ENCODE assay signal across 8 mouse cellular contexts in genomic region chr10:69398197-69398762, GRCm38 (mm10). TPM values are rescaled to one million over a fixed set of nuclear protein-coding genes. Genes with fewer than 3 reads are reported as not detected.
DNase-seq lines count a peak whose midpoint lies in the region; ATAC-seq and TF ChIP-seq lines count a peak whose summit lies in the region.

No protein-coding gene starts in this region.

- H3K9ac ChIP-seq in lung, embryonic 15.5 days = peak overlapping the region; percentile 65
- peak overlapping the region; percentile 41; the same call in 1 of the 2 replicates for H3K9ac ChIP-seq in embryonic facial prominence, embryonic 15.5 days
- peak overlapping the region; percentile 40; the same call in 1 of the 2 replicates for H3K9ac ChIP-seq in hindbrain, postnatal 0 days (replicated peaks; ENCODE audit: low read length)

- no peak for TF ChIP-seq CTCF in hindbrain, postnatal 0 days (IDR thresholded peaks at IDR 0.05; ENCODE audit: low read depth)

- H3K4me1 ChIP-seq in lung, embryonic 15.5 days = peaks cover 18% of the 10 kb centered on the region
- H3K4me1 ChIP-seq in embryonic facial prominence, embryonic 15.5 days = peaks cover 24% of the 10 kb centered on the region; the same call in 1 of the 2 replicates
- H3K4me1 ChIP-seq in hindbrain, postnatal 0 days (ENCODE audit: insufficient read depth, low read length) = no peaks in the 10 kb centered on the region; the same call in 1 of the 2 replicates

- H3K27ac ChIP-seq in lung, embryonic 15.5 days = no peak overlapping the region
- H3K27ac ChIP-seq in embryonic facial prominence, embryonic 15.5 days (replicated peaks) = no peak overlapping the region
- no peak overlapping the region for H3K27ac ChIP-seq in hindbrain, postnatal 0 days

- H3K36me3 ChIP-seq in lung, embryonic 15.5 days = no peaks in the 10 kb centered on the region
- no peaks in the 10 kb centered on the region for H3K36me3 ChIP-seq in embryonic facial prominence, embryonic 15.5 days
- H3K36me3 ChIP-seq in hindbrain, postnatal 0 days (ENCODE audit: insufficient read depth, low read length) = no peaks in the 10 kb centered on the region

- no peak for DNase-seq in lung, postnatal 14 days
- DNase-seq in hindbrain, postnatal 0 days (ENCODE audit: low spot score) = no peak
- DNase-seq in lung, postnatal 10 days = peak; percentile 26
- no peak for DNase-seq in layer of hippocampus, postnatal 14 days (ENCODE audit: low spot score in 2 of 2)

- under 1% methylated on average over 26 of the region's 26 CpGs for WGBS in lung, embryonic 15.5 days
- 1% methylated on average over 26 of the region's 26 CpGs for WGBS in embryonic facial prominence, embryonic 15.5 days
- under 1% methylated on average over 24 of the region's 26 CpGs for WGBS in hindbrain, postnatal 0 days

- H3K27me3 ChIP-seq in lung, embryonic 15.5 days = peaks cover 50% of the 10 kb centered on the region
- peaks cover 28% of the 10 kb centered on the region for H3K27me3 ChIP-seq in embryonic facial prominence, embryonic 15.5 days
- H3K27me3 ChIP-seq in hindbrain, postnatal 0 days (ENCODE audit: insufficient read depth, low read length) = peaks cover 13% of the 10 kb centered on the region

- H3K4me3 ChIP-seq in lung, embryonic 15.5 days = peak overlapping the region; percentile 62
- H3K4me3 ChIP-seq in embryonic facial prominence, embryonic 15.5 days (replicated peaks) = peak overlapping the region; percentile 64
- peak overlapping the region; percentile 66 for H3K4me3 ChIP-seq in hindbrain, postnatal 0 days (ENCODE audit: low read length)

- no peaks in the 10 kb centered on the region for H3K9me3 ChIP-seq in lung, embryonic 15.5 days
- no peaks in the 10 kb centered on the region for H3K9me3 ChIP-seq in embryonic facial prominence, embryonic 15.5 days (replicated peaks)
- no peaks in the 10 kb centered on the region for H3K9me3 ChIP-seq in hindbrain, postnatal 0 days (ENCODE audit: low read length)

- H3K4me2 ChIP-seq in lung, embryonic 15.5 days = peak overlapping the region; percentile 99
- peak overlapping the region; percentile 100 for H3K4me2 ChIP-seq in embryonic facial prominence, embryonic 15.5 days (replicated peaks)
- H3K4me2 ChIP-seq in hindbrain, postnatal 0 days (ENCODE audit: low read depth, low read length) = peak overlapping the region; percentile 100

- peak; percentile 19; the same call in 1 of the 2 replicates for ATAC-seq in lung, embryonic 15.5 days (ENCODE audit: borderline replicate concordance, extremely low read depth, low FRiP score, low TSS enrichment)
- peak; percentile 45; the same call in 1 of the 2 replicates for ATAC-seq in embryonic facial prominence, embryonic 15.5 days (ENCODE audit: insufficient number of reproducible peaks, low FRiP score, low TSS enrichment, low read depth)
- ATAC-seq in hindbrain, postnatal 0 days = peak; percentile 45; the same call in 1 of the 2 replicates
- no peak for ATAC-seq in monocyte, adult 5-6 weeks (replicated peaks; ENCODE audit: insufficient number of reproducible peaks, low FRiP score, low TSS enrichment, poor library complexity, severe bottlenecking)
- ATAC-seq in megakaryocyte-erythroid progenitor cell, adult 5-6 weeks (replicated peaks; ENCODE audit: low FRiP score, low TSS enrichment, poor library complexity, severe bottlenecking) = no peak

RNA-seq across cellular contexts. Expression of gene Ank3, which starts 0.3 kb away (rescaled TPM):
- polyA plus RNA-seq in lung, embryonic 15.5 days (2015; fragmentation: Nextera tagmentation; extraction: Ambion mirVana) = 16.5 and 18.0 TPM in 2 replicates
- 23.1 and 24.3 TPM in 2 replicates for polyA plus RNA-seq in embryonic facial prominence, embryonic 15.5 days (2015; fragmentation: Nextera tagmentation; extraction: Ambion mirVana)
- total RNA-seq in hindbrain, postnatal 0 days (2014; rRNA removed) = 200 and 239 TPM in 2 replicates
- 58.7 and 60.1 TPM in 2 replicates for polyA plus RNA-seq in hindbrain, postnatal 0 days (2015; fragmentation: Nextera tagmentation; extraction: Ambion mirVana)
- 1.6 TPM in 1 of 3 replicates, not detected in the others for total RNA-seq in monocyte, adult 5-6 weeks (2017)
- not detected in 2 replicates for total RNA-seq in megakaryocyte-erythroid progenitor cell, adult 5-6 weeks (2014; fragmentation: Nextera tagmentation)
- total RNA-seq in megakaryocyte-erythroid progenitor cell, adult 5-6 weeks (2017) = 0.09 and 0.19 TPM in 2 replicates
- 100 to 1,000 TPM; 483 to 533 TPM for total RNA-seq in layer of hippocampus, postnatal 14 days (2021)

RNA-seq across cellular contexts. Expression of gene Cdk1, which starts 45.5 kb away (rescaled TPM):
- polyA plus RNA-seq in lung, embryonic 15.5 days (2015; fragmentation: Nextera tagmentation; extraction: Ambion mirVana) = 634 and 641 TPM in 2 replicates
- 349 and 373 TPM in 2 replicates for polyA plus RNA-seq in embryonic facial prominence, embryonic 15.5 days (2015; fragmentation: Nextera tagmentation; extraction: Ambion mirVana)
- total RNA-seq in hindbrain, postnatal 0 days (2014; rRNA removed) = 28.1 and 44.3 TPM in 2 replicates
- 59.6 and 74.2 TPM in 2 replicates for polyA plus RNA-seq in hindbrain, postnatal 0 days (2015; fragmentation: Nextera tagmentation; extraction: Ambion mirVana)
- 4.1 to 6.8 TPM (median 6.3 TPM) in 3 replicates for total RNA-seq in monocyte, adult 5-6 weeks (2017)
- total RNA-seq in megakaryocyte-erythroid progenitor cell, adult 5-6 weeks (2014; fragmentation: Nextera tagmentation) = 106 and 129 TPM in 2 replicates
- 179 and 199 TPM in 2 replicates for total RNA-seq in megakaryocyte-erythroid progenitor cell, adult 5-6 weeks (2017)
- 1 to 10 TPM; 2.9 to 3.4 TPM for total RNA-seq in layer of hippocampus, postnatal 14 days (2021)

Comparison
In these comparisons a context has a peak if more than half of its experiments do, and no peak if none do; other contexts are left out.
1. ATAC-seq: peak in lung, embryonic 15.5 days (single experiment), embryonic facial prominence, embryonic 15.5 days (single experiment) and hindbrain, postnatal 0 days (single experiment); none in monocyte, adult 5-6 weeks (single experiment) and megakaryocyte-erythroid progenitor cell, adult 5-6 weeks (single experiment).
2. RNA of gene Ank3, which starts 0.3 kb away (total RNA-seq): 483 to 533 TPM in layer of hippocampus, postnatal 14 days and 200 to 239 TPM in hindbrain, postnatal 0 days; 0.09 to 0.19 TPM in megakaryocyte-erythroid progenitor cell, adult 5-6 weeks and 1.6 TPM in monocyte, adult 5-6 weeks; every median in the first group is over 10 times any median in the second.
3. Peak in every context shown above with its lines, with median percentiles within 50 percentile points of each other: H3K4me2 ChIP-seq, H3K4me3 ChIP-seq and H3K9ac ChIP-seq.